Mouse (Mus musculus) intestine, embryonic 14.5 days (tissue): Measurements from ENCODE around the gene Wscd2. TPM values are rescaled to one million over a fixed set of nuclear protein-coding genes. Genes with fewer than 3 reads are reported as not detected.

Experiments
- ATAC-seq: fragments of 200-750 bp; cut with Nextera tagmentation; replicated peaks from 2 replicates; pipeline ENCODE4 v1.8.0; 2017; ENCODE audit warnings: low read depth, moderate number of reproducible peaks, moderate TSS enrichment, moderate library complexity; ENCODE audit not compliant: low FRiP score, low TSS enrichment
- DNase-seq: peaks from one replicate; pipeline ENCODE4 v3.0.0-alpha.2; 2018; ENCODE audit warnings: low spot score
- H3K27ac ChIP-seq: fragments of 300-500 bp; sonication (generic); 2 replicates; pipeline ENCODE4 v1.5.1; 2014; ENCODE audit warnings: low read depth, mild to moderate bottlenecking, control low read depth
- H3K27me3 ChIP-seq: fragments of 300-500 bp; sonication (generic); replicated peaks from 2 replicates; pipeline ENCODE4 v1.6.1; 2014; ENCODE audit warnings: low read length, control low read depth; ENCODE audit not compliant: control insufficient read depth, insufficient read depth
- H3K36me3 ChIP-seq: fragments of 300-500 bp; sonication (generic); 2 replicates; pipeline ENCODE4 v1.6.1; 2014; ENCODE audit warnings: low read length, control low read depth; ENCODE audit not compliant: control insufficient read depth, insufficient read depth
- H3K4me1 ChIP-seq: fragments of 300-500 bp; sonication (generic); replicated peaks from 2 replicates; pipeline ENCODE4 v1.6.1; 2014; ENCODE audit warnings: low read length, control low read depth, mixed read lengths; ENCODE audit not compliant: control insufficient read depth, insufficient read depth
- H3K4me2 ChIP-seq: fragments of 300-500 bp; sonication (generic); 2 replicates; pipeline ENCODE4 v1.6.1; 2014; ENCODE audit warnings: low read length
- H3K4me3 ChIP-seq: fragments of 300-500 bp; sonication (generic); 2 replicates; pipeline ENCODE4 v1.5.1; 2014; ENCODE audit warnings: low read depth, low read length, control low read depth, mixed read lengths
- H3K9ac ChIP-seq: fragments of 300-500 bp; sonication (generic); 2 replicates; pipeline ENCODE4 v1.6.1; 2014; ENCODE audit warnings: mild to moderate bottlenecking, low read length
- H3K9me3 ChIP-seq: fragments of 300-500 bp; sonication (generic); 2 replicates; pipeline ENCODE4 v1.6.1; 2016; ENCODE audit warnings: low read length, control low read depth; ENCODE audit not compliant: control insufficient read depth
- WGBS: fragments of 180-500 bp; shearing (Covaris S2); extraction: QIAGEN DNeasy Blood & Tissue Kit; methylation state at CpG from one replicate; pipeline ENCODE4 v1.1.7; 2014; 5-methylcytosine and 5-hydroxymethylcytosine counted together
- polyA plus RNA-seq: library from polyadenylated mRNA; unstranded; fragments of >200 nt; fragmentation: Nextera tagmentation; extraction: Ambion mirVana; gene quantifications from 2 replicates; pipeline ENCODE4 v1.2.1, GENCODE M21; 2014

Gene Wscd2
- polyA plus RNA-seq, 1 experiment from 2014 or later: 6.6 TPM

GRCm38 (mm10) chr5:113504654-113505053, 14.5 kb downstream of the Wscd2 start:
- H3K9me3 ChIP-seq: no peaks in the 10 kb centered on the region
- H3K27me3 ChIP-seq: no peaks in the 10 kb centered on the region
- no peak overlapping the region for H3K9ac ChIP-seq
- ATAC-seq: no peak
- WGBS: 36% methylated on average over 4 of the region's 4 CpGs
- no peak overlapping the region for H3K27ac ChIP-seq
- no peak for DNase-seq
- no peak overlapping the region for H3K4me2 ChIP-seq
- H3K4me3 ChIP-seq: no peak overlapping the region
- no peaks in the 10 kb centered on the region for H3K36me3 ChIP-seq
- H3K4me1 ChIP-seq: peaks cover 11% of the 10 kb centered on the region; the same call in 1 of the 2 replicates

- ATAC-seq (no peak), DNase-seq (no peak)
- no peak overlapping the region for H3K27ac ChIP-seq
- 57% methylated on average over 6 of the region's 6 CpGs for WGBS
- 0 out of 2 replicates have a peak, but pooled peaks cover 3% of the 10 kb centered on the region for H3K27me3 ChIP-seq
- peaks cover 11% of the 10 kb centered on the region; the same call in 1 of the 2 replicates for H3K4me1 ChIP-seq
- H3K4me2 ChIP-seq: no peak overlapping the region
- H3K9me3 ChIP-seq: no peaks in the 10 kb centered on the region
- no peak overlapping the region for H3K4me3 ChIP-seq
- H3K36me3 ChIP-seq: no peaks in the 10 kb centered on the region
- no peak overlapping the region for H3K9ac ChIP-seq
Measured at GRCm38 (mm10) chr5:113506065-113506464, 15.9 kb downstream of the Wscd2 start.

- Histone ChIP-seq H3K4me2 (no peak overlapping the region), H3K27ac (no peak overlapping the region), H3K36me3 (no peaks in the 10 kb centered on the region), H3K9ac (no peak overlapping the region), H3K9me3 (no peaks in the 10 kb centered on the region), H3K4me1 (peaks cover 11% of the 10 kb centered on the region; the same call in 1 of the 2 replicates), H3K4me3 (no peak overlapping the region), H3K27me3 (0 out of 2 replicates have a peak, but pooled peaks cover 3% of the 10 kb centered on the region)
- DNase-seq: no peak
- ATAC-seq: no peak
- WGBS: 85% methylated on average over 5 of the region's 5 CpGs
Measured at GRCm38 (mm10) chr5:113506779-113507178, 16.6 kb downstream of the Wscd2 start.

GRCm38 (mm10) chr5:113509167-113509566, 19.0 kb downstream of the Wscd2 start:
- 0 out of 2 replicates have a peak, but pooled peaks cover 4% of the 10 kb centered on the region for H3K4me1 ChIP-seq
- no peak overlapping the region for H3K9ac ChIP-seq
- 0 out of 2 replicates have a peak, but pooled peaks cover 3% of the 10 kb centered on the region for H3K27me3 ChIP-seq
- H3K4me3 ChIP-seq: no peak overlapping the region
- no peaks in the 10 kb centered on the region for H3K9me3 ChIP-seq
- DNase-seq (no peak), ATAC-seq (no peak)
- H3K27ac ChIP-seq: no peak overlapping the region
- H3K36me3 ChIP-seq: no peaks in the 10 kb centered on the region
- WGBS: 78% methylated on average over 4 of the region's 4 CpGs
- H3K4me2 ChIP-seq: no peak overlapping the region

- ATAC-seq (no peak), DNase-seq (no peak)
- no peaks in the 10 kb centered on the region for H3K9me3 ChIP-seq
- H3K4me3 ChIP-seq: no peak overlapping the region
- H3K4me2 ChIP-seq: no peak overlapping the region
- WGBS: 76% methylated on average over 8 of the region's 8 CpGs
- H3K27me3 ChIP-seq: 0 out of 2 replicates have a peak, but pooled peaks cover 3% of the 10 kb centered on the region
- no peak overlapping the region for H3K9ac ChIP-seq
- no peak overlapping the region for H3K27ac ChIP-seq
- no peaks in the 10 kb centered on the region for H3K4me1 ChIP-seq
- H3K36me3 ChIP-seq: no peaks in the 10 kb centered on the region
Measured at GRCm38 (mm10) chr5:113513640-113514039, 23.5 kb downstream of the Wscd2 start.

GRCm38 (mm10) chr5:113514062-113514461, 23.9 kb downstream of the Wscd2 start:
- Histone ChIP-seq H3K4me3 (no peak overlapping the region), H3K36me3 (no peaks in the 10 kb centered on the region), H3K9ac (no peak overlapping the region), H3K4me2 (no peak overlapping the region), H3K9me3 (no peaks in the 10 kb centered on the region), H3K27me3 (0 out of 2 replicates have a peak, but pooled peaks cover 3% of the 10 kb centered on the region), H3K4me1 (no peaks in the 10 kb centered on the region), H3K27ac (no peak overlapping the region)
- WGBS: 75% methylated on average over 6 of the region's 6 CpGs
- ATAC-seq (no peak), DNase-seq (no peak)

- Histone ChIP-seq H3K9ac (no peak overlapping the region), H3K4me2 (no peak overlapping the region), H3K36me3 (no peaks in the 10 kb centered on the region), H3K9me3 (no peaks in the 10 kb centered on the region), H3K27me3 (no peaks in the 10 kb centered on the region), H3K27ac (no peak overlapping the region), H3K4me1 (no peaks in the 10 kb centered on the region), H3K4me3 (no peak overlapping the region)
- DNase-seq: no peak
- 38% methylated on average over 14 of the region's 14 CpGs for WGBS
- ATAC-seq: no peak
Measured at GRCm38 (mm10) chr5:113516119-113516872, 26.2 kb downstream of the Wscd2 start.

- Histone ChIP-seq H3K27ac (no peak overlapping the region), H3K27me3 (no peaks in the 10 kb centered on the region), H3K4me3 (no peak overlapping the region), H3K36me3 (no peaks in the 10 kb centered on the region), H3K4me1 (no peaks in the 10 kb centered on the region), H3K4me2 (no peak overlapping the region), H3K9ac (no peak overlapping the region), H3K9me3 (no peaks in the 10 kb centered on the region)
- DNase-seq: no peak
- WGBS: 23% methylated on average over 14 of the region's 14 CpGs
- ATAC-seq: no peak
Measured at GRCm38 (mm10) chr5:113516873-113517336, 26.8 kb downstream of the Wscd2 start.

GRCm38 (mm10) chr5:113517387-113517786, 27.3 kb downstream of the Wscd2 start:
- DNase-seq: no peak
- H3K9ac ChIP-seq: no peak overlapping the region
- H3K36me3 ChIP-seq: no peaks in the 10 kb centered on the region
- H3K9me3 ChIP-seq: no peaks in the 10 kb centered on the region
- no peak overlapping the region for H3K4me3 ChIP-seq
- 79% methylated on average over 4 of the region's 4 CpGs for WGBS
- no peak for ATAC-seq
- H3K27ac ChIP-seq: no peak overlapping the region
- no peaks in the 10 kb centered on the region for H3K27me3 ChIP-seq
- no peak overlapping the region for H3K4me2 ChIP-seq
- no peaks in the 10 kb centered on the region for H3K4me1 ChIP-seq
